Mouse (Mus musculus): ENCODE measurements at regions not wholly inside any gene's neighbourhood (a gene's known extent, or its start where the extent isn't known, plus 50 kb on each side); places are given as distances from the start of the nearest gene placed in this dataset.

DNA sequence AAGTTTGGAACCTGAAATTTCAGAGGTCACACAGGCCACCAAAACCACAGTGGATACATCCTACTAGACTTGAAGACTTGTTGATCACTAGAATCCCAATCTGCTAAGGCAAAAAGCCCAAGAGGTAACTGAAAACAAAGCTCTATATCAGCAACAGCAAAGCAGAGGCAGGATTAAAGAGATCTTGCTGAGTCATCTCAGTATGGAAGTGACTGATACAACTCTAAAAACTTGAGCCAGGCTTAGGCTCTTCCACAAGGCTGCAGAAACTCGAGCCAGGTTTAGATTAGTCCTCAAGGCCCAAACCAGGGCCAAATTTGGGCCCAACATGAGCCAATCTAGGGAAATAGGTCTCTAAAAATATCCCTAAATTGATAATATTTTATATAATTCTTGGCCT lies 56.2 kb downstream of the Speer3 start:
- CTCF ChIA-PET: no interaction called here

- CTCF ChIA-PET: interaction anchor here (0.5 kb wide), 1 partner anchor 245 kb away, joined by 3 read pairs; no protein-coding TSS in a partner anchor
These were observed 88.8 kb downstream of the Speer3 start for GRCm38 (mm10) chr5:13880236-13880635.

DNA sequence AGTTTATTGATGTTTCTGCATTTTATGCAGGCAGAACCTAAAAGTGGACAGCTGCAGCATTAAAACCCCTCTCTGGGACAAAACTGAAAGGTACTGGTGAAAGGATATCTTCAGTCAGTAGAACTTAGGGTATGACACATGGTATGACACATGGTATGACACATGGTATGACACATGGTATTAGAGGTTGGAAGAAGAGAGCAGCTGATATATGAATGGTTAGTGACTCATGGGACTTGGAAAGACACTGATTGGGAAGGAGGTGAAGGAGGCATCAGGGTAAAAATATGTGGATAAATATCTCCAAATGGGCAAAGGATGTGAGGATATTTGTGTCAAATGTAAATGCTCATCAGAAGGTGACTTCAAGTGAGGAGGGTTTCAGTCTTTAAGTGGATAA lies 97.0 kb downstream of the Speer3 start:
- CTCF ChIA-PET: no interaction called here

DNA sequence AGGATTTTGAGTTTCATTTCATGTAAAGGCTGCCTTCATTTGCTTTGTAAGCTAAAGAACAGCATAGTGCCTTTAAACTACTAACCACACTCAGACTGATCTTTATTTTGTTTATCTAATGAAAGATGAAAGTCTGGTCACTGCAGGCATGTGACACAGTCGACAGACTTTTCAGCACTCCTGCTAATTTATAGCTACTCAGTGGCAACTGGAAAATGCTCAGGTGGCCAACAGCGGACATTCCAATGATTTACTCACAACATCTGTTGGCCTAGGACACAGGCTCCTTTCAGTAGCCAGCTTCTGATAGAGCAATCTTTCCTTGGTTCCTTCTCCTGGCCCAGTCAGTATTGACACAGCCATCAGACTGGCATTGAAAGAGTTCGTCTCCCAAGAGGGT lies 116.8 kb upstream of the Sema3e start:
- CTCF ChIA-PET: no interaction called here

DNA sequence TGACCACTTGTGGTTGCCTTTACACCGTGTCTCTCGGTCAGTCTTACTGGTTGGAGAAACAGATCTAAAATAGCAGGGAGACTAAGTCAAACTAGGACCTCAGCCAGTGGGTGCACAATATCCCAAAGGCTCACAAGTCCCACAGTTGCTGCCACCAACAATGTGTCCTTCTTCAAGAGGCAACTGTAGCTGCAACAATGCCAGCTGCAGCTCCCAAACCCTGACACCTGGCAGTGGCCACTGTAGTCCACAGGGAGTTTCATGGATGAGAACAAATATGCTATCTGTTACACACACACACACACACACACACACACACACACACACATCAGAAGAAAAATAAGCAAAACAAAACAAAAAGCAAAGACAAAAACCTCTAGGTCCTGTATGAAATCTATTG lies 107.7 kb upstream of the Sema3e start:
- CTCF ChIA-PET: no interaction called here

- CTCF ChIA-PET: no interaction called here
These were observed 102.8 kb upstream of the Sema3e start for GRCm38 (mm10) chr5:13922295-13922694.

GRCm38 (mm10) chr5:13931011-13931410 lies 94.1 kb upstream of the Sema3e start:
- CTCF ChIA-PET: no interaction called here

DNA sequence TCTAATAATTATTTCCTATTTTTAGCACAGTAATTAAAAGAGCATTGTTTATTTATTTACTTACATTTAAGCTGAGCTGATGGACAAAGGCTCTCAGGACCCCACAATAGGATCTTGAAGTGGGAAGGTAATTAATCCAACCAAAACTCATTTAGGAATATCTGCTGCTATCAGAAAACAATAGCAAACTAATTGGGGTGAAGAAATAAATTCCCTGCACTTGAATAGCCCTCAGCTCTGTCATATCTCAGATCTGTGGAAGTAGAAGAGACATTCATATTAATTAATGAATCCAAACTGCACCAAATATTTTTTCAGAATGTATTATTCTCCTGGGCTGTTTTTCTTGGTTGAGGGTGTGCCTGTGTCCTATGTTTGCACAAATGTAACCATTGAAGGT lies 73.7 kb upstream of the Sema3e start:
- CTCF ChIA-PET: no interaction called here

GRCm38 (mm10) chr5:13955616-13956015 lies 69.5 kb upstream of the Sema3e start:
- CTCF ChIA-PET: no interaction called here

DNA sequence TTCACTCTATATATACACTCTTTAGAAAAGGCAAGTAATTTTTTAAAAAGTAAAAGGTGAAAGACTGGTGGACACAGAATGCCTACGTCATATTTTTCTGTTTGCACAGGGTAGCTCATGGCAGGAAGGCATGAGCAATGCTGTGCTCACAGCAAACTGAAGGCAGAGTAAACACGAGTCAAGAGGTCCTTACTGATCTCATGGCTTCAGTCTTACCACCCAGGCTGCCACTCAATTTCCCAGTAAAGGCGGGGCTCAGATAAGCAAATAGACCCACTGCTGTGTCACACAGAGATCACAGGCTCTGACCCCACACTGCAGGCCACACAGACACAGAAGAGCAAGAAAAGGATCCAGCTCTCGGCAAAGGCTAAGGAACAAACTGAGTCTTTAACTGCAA lies 65.5 kb upstream of the Sema3e start:
- CTCF ChIA-PET: no interaction called here

DNA sequence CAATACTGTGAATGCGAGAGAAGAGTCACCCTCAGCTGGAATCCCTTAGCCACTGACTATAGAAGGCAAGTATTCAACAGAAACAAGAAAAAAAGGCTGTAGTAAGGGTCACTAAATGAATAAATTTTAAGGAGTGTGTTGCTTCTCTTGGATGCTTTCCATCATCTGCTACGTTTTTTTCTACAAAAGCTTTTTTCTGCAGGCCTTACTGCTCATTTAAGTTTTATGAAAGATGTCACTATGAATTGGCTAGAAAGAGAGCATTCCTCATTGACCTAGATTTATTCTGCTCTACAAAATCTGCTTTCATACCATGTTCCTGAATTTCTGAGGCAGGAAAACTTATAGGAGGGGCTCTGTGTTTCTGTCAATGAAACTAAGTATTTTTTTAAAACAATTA lies 59.2 kb upstream of the Sema3e start:
- CTCF ChIA-PET: no interaction called here

DNA sequence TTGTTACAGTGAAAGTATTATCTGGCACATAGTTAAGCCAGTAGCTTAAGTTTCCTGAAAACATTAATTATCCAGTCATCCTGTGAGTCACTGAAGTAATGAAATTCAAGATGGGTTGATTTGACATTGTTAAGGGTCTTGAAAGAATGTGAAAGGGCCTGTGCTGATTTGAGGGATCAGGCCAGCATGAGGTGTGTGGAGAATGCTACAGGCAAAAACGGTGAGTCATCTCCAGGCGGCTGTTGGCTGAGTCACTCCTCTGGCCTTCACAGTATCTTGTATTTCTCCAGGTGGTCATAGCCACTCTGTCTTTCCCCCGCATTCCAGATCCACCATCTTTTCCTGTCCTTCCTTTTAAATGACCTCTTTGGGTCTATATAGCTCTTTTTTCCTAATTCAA lies 50.4 kb upstream of the Sema3e start:
- CTCF ChIA-PET: no interaction called here
